Mouse (Mus musculus) inflammation-experienced regulatory T-cells, adult 6 months (primary cell): ENCODE data around the gene Git1. TPM values are rescaled to one million over a fixed set of nuclear protein-coding genes. Genes with fewer than 3 reads are reported as not detected.
"Not testable (repeated sequence)": the region's sequence is repeated elsewhere in the genome, so short reads cannot be mapped to it uniquely, and the experiment has no call there.

ENCODE experiments used
- ATAC-seq: one replicate; pipeline ENCODE4 v1.8.0; 2017
- polyA plus RNA-seq, 3 experiments: library from polyadenylated mRNA; unstranded; fragments of 100-300 nt; shearing (Covaris generic); gene quantifications; one replicate each; pipeline ENCODE4 v1.2.1; 2017

The Git1 gene
- polyA plus RNA-seq, 3 experiments from 2014 or later: 9.4 to 13.7 (median 11.0) TPM

DNA sequence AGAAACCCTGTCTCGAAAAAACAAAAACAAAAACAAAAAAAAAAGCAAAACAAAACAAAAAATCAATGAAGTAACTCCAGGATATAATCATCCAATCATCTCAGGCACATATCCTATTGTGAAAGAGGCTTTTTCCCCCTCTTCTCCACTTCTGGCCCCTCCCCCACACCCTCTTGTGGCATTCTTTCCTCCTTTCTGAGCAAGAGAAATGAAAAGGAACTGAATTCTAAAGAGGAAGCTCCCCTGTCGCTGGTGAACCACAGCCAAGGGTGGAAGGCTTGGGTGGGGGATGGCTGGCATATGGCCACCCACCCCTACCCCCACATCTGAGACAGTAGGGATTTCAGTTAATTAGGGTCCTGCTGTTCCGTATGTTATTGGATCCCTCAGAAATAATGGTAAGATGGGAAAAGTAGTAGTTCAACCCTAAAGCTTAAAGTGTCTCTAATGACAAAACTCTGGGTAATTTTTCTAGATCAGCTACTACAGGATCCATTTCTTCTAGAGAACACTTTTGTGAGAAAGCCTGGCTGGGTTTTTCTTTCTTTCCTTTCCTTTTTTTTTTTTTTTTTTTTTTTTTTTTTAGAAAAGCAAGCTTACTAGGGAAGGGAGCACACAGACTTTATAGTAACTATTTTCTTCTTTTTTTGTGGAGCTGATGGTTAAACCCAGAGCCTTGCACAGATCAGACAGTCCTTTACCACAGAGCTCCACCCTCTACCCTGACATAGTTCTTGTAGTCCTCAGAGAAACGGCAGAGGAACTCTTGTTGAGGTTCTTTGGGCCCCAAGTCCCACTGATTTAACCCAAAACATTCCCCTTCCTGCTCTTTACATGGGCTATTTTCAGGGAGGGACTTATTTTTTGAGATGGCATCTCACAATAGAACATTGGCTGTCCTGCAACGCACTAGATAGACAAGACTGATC, 27.5 kb downstream of the Git1 start:
- ATAC-seq: no peak

DNA sequence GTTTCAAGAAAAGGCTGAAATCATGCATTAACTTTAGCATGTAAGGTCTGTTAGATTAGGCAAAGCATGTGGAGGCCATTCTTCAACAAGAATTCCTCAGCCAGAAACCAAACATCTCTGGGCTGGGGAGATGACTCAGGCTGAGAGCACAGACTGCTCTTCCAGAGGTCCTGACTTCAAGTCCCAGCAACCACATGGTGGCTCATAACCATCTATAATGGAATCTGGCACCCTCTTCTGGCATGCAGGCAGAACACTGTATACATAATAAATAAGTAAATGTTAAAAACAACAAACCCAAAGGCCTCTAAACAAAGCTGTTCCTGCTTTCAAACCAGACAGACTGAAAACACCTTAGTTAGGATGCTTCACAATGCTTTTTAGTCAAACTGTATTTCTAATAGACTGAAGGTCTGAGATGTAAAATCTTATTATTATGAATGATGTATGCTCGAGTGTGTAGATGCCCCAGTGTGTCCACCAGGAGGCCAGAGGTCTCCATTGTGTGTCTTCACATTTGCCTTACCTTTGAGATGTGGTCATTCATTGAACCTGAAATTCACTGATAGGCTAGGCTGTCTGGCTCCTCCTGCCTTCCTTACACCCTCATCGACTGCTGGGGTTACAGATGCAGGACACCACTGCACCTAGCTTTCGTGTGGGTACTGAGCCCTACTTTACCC, 32.6 kb downstream of the Git1 start:
- no peak for ATAC-seq

DNA sequence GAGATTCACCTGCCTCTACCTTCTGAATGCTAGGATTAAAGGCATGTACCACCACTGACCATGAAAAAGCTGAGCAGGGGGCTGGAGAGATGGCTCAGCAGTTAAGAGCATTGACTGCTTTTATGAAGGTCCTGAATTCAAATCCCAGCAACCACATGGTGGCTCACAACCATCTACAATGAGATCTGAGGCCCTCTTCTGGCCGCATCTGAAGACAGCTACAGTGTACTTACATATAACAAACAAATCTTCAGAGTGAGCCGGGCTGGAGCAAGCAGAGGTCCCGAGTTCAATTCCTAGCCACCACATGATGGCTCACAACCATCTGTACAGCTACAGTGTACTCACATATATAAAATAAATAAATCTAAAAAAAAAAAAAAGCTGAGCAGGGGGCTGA, 35.1 kb downstream of the Git1 start:
- not testable (repeated sequence) for ATAC-seq

DNA sequence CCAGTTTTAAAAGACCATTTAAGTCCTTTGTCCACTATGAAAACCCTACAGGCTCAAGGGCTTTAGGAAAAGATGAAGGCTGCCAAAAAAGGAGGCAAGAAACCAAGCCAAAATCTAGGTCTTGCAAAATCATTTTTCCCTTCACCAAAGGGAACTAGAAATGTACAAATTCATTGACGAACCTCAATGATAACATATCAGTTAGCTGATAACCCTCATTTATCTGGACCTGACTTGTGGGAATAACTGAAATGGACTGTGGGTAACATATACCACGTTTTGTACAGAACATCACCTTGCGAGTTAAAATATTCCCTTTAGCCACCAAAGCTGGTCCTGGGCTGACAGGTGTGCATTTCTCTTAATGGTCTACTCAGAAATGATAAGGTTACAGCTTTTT, 36.3 kb downstream of the Git1 start:
- ATAC-seq: no peak

DNA sequence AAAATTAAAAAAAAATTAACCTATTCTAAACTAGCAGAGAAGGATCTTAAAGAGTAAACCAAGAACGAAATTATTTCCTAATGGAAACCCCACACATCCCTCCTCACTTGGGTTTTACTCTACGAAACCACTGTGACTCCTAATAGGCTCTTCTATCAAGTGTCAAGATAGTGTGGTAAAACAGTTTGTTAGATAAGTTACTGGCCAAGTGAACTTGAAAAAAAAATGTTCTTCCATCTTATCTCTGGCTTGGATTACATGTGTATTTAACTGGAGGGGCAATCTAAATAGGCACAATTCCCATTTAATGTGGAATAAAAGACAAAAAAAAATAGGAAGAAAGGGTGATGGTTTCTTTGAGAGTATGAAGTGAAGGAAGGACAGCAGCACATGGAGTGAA, 37.5 kb downstream of the Git1 start:
- no peak for ATAC-seq

DNA sequence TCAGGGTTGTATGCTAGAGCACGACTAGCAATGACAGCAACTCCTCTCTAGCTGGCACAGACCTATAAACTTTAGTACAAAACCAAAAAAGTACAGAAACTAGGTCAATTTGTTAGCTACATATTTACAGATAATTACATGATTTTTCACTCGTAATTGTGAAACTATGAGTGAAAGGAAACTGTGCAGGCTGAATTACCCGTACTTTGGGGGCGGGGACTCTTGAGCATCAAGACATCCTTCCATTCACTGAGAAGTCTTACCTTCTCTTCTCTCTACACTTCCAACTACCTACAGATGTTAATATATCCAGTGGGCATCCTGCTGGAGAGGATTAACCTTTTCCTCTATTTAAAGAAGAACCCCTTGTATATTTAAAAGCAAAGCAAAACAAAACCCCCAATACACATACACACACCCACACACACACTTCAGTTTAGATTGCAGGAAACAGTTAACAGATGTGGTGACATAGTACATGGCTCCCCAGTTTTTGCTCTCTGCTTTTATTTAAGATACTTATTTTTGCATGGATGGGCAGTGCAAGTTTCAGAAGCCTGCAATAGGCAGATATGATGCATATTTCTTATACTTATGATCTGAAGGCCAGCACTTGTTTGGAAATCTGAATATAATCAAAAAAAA, 39.0 kb downstream of the Git1 start:
- peak; percentile 72 for ATAC-seq

DNA sequence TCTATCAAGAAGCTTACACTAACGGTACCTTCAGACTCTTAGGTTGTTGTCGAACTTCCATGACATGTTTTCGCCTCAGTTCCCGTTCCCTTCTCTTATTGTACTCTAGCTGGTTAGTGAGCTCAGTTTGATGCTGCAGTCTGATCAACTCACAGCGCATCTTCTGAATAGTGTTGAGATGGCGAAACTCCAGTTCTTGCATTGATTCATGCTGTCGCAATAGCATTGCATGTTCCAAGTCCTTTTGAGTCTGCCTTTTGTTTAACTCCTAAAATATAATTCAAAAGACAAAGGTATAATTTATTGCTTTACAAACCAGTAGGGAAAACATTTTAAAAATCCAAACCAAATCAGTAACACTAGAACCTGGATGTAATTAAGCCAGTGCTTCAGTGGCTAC, 51.9 kb downstream of the Git1 start:
- ATAC-seq: no peak

Other genes starting within 250 kb of the Git1 start
- gene Coro6, start 31.2 kb upstream of the Git1 start, polyA plus RNA-seq: not detected
- 1 to 10 TPM in 1 of 3 experiments, under 1 TPM in 2; 0.39 to 1.6 (median 0.91) TPM for gene Ankrd13b, start 3.9 kb upstream of the Git1 start, polyA plus RNA-seq
- 1 to 10 TPM in 2 of 3 experiments, under 1 TPM in 1; 0.88 to 3.8 (median 3.5) TPM for gene Abhd15, start 21.6 kb downstream of the Git1 start, polyA plus RNA-seq
- 10 to 100 TPM in 1 of 3 experiments, 1 to 10 TPM in 2; 8.5 to 14.3 (median 8.7) TPM for gene Trp53i13, start 22.4 kb downstream of the Git1 start, polyA plus RNA-seq
- 1 to 10 TPM in 1 of 3 experiments, under 1 TPM in 2; 0.33 to 1.6 (median 0.74) TPM for gene Gm10392, start 25.6 kb downstream of the Git1 start, polyA plus RNA-seq
- gene Taok1, start 114.3 kb downstream of the Git1 start, polyA plus RNA-seq: 10 to 100 TPM; 14.8 to 21.5 (median 19.8) TPM
- gene Nufip2, start 192.6 kb downstream of the Git1 start, polyA plus RNA-seq: 10 to 100 TPM; 15.6 to 23.4 (median 16.5) TPM
- under 1 TPM in 2 of 3 experiments, not detected in 1; 0.38 to 0.40 TPM for gene Cryba1, start 231.7 kb downstream of the Git1 start, polyA plus RNA-seq